Mouse (Mus musculus): ENCODE results near the gene Pir. TPM values are rescaled to one million over a fixed set of nuclear protein-coding genes. Genes with fewer than 3 reads are reported as not detected.

Pir gene
- total RNA-seq, 2 experiments from 2014 or later, result 2.9 to 6.0 TPM

DNA sequence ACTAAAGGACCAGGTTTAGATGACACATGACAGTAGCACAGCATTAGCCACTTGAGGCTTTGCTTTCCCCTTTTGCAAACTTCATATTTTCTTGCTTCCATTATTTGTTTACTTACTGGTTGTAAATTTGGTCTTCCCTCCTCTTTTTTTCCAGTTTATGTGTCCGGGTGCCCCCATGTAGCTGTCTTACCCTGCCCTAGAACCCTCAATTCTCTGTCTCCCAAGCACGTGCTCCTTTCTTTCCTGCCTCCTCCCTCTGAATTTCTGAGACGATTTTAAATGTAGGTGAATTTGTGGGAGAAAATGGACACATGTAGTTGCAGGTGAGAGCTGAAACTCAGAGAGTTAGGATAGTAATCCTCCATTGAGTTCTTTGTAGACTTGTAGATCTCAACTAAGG, 151.3 kb downstream of the Pir start:
- no peak for DNase-seq (ENCODE audit: low spot score)

Other genes with a start within 250 kb of the Pir start
- 1 to 10 TPM; 1.3 to 1.5 TPM for gene Car5b, start 241.4 kb upstream of the Pir start, total RNA-seq (2021)
- gene Siah1b, start 192.9 kb upstream of the Pir start, total RNA-seq (2021), result 1 to 10 TPM; 3.3 to 3.4 TPM
- gene Cltrn, start 180.5 kb upstream of the Pir start, total RNA-seq (2021), result not detected
- under 1 TPM; 0.43 to 0.55 TPM for gene Ace2, start 130.0 kb upstream of the Pir start, total RNA-seq (2021)
- gene Bmx, start 11.2 kb upstream of the Pir start, total RNA-seq (2021), result under 1 TPM; 0.27 to 0.33 TPM
- 1 to 10 TPM; 1.9 to 3.0 TPM for gene Vegfd, start 104.0 kb downstream of the Pir start, total RNA-seq (2021)
- 1 to 10 TPM; 1.6 to 2.4 TPM for gene Piga, start 150.4 kb downstream of the Pir start, total RNA-seq (2021)
- 100 to 1,000 TPM; 152 to 195 TPM for gene Asb11, start 167.6 kb downstream of the Pir start, total RNA-seq (2021)
- not detected for gene Asb9, start 237.0 kb downstream of the Pir start, total RNA-seq (2021)